Mouse (Mus musculus) kidney, postnatal 0 days (tissue): ENCODE results near the gene Pon1. TPM values are rescaled to one million over a fixed set of nuclear protein-coding genes. Genes with fewer than 3 reads are reported as not detected.
"Not testable (repeated sequence)": the region's sequence is repeated elsewhere in the genome, so short reads cannot be mapped to it uniquely, and the experiment has no call there.

Experiments
- ATAC-seq: fragments of 200-750 bp; cut with Nextera tagmentation; replicated peaks from 2 replicates; pipeline ENCODE4 v1.8.0; 2017; ENCODE audit warnings: low read depth, moderate number of reproducible peaks, moderate TSS enrichment, moderate library complexity; ENCODE audit not compliant: low FRiP score
- DNase-seq: peaks from one replicate; pipeline ENCODE4 v3.0.0-alpha.2; 2016; ENCODE audit warnings: low spot score
- H3K27ac ChIP-seq: fragments of 300-500 bp; sonication (generic); 2 replicates; pipeline ENCODE4 v1.5.1; 2014; ENCODE audit warnings: mild to moderate bottlenecking
- H3K27me3 ChIP-seq: fragments of 300-500 bp; sonication (generic); 2 replicates; pipeline ENCODE4 v1.6.1; 2014; ENCODE audit warnings: low read length, mixed read lengths; ENCODE audit not compliant: insufficient read depth
- H3K36me3 ChIP-seq: fragments of 300-500 bp; sonication (generic); 2 replicates; pipeline ENCODE4 v1.6.1; 2014; ENCODE audit warnings: low read length, mixed read lengths; ENCODE audit not compliant: insufficient read depth
- H3K4me1 ChIP-seq: fragments of 300-500 bp; sonication (generic); replicated peaks from 2 replicates; pipeline ENCODE4 v1.6.1; 2014; ENCODE audit warnings: antibody characterized with exemption, low read length, mixed read lengths; ENCODE audit not compliant: insufficient read depth
- H3K4me2 ChIP-seq: fragments of 300-500 bp; sonication (generic); 2 replicates; pipeline ENCODE4 v1.6.1; 2014; ENCODE audit warnings: mild to moderate bottlenecking, low read length, moderate library complexity, mixed read lengths
- H3K4me3 ChIP-seq: fragments of 300-500 bp; sonication (generic); replicated peaks from 2 replicates; pipeline ENCODE4 v1.5.1; 2014; ENCODE audit warnings: low read depth, low read length
- H3K9ac ChIP-seq: fragments of 300-500 bp; sonication (generic); 2 replicates; pipeline ENCODE4 v1.6.1; 2014; ENCODE audit warnings: low read depth, low read length
- H3K9me3 ChIP-seq: fragments of 300-500 bp; sonication (generic); replicated peaks from 2 replicates; pipeline ENCODE4 v1.6.1; 2016; ENCODE audit warnings: low read length, inconsistent platforms, mixed read lengths
- CTCF ChIP-seq: IDR thresholded peaks from 2 replicates; pipeline ENCODE4 v1.5.1; 2016; ENCODE audit warnings: antibody characterized with exemption, low read depth, mild to moderate bottlenecking, moderate library complexity
- WGBS: fragments of 180-500 bp; shearing (Covaris S2); extraction: QIAGEN DNeasy Blood & Tissue Kit; methylation state at CpG from one replicate; pipeline ENCODE4 v1.1.7; 2014; 5-methylcytosine and 5-hydroxymethylcytosine counted together
- polyA plus RNA-seq: library from polyadenylated mRNA; unstranded; fragments of >200 nt; fragmentation: Nextera tagmentation; extraction: Ambion mirVana; gene quantifications from 2 replicates; pipeline ENCODE4 v1.2.1, GENCODE M21; 2015

Gene Pon1
- polyA plus RNA-seq, 1 experiment from 2014 or later = 0.09 TPM

GRCm38 (mm10) chr6:5230261-5230660 is 36.5 kb upstream of the Pon1 start:
- WGBS = 78% methylated on average over 5 of the region's 5 CpGs
- DNase-seq = no peak
- ATAC-seq = no peak
- H3K9me3 ChIP-seq = no peaks in the 10 kb centered on the region
- no peaks in the 10 kb centered on the region for H3K36me3 ChIP-seq
- no peak for TF ChIP-seq CTCF
- H3K27ac ChIP-seq = no peak overlapping the region
- no peak overlapping the region for H3K4me2 ChIP-seq
- no peak overlapping the region for H3K4me3 ChIP-seq
- H3K4me1 ChIP-seq = no peaks in the 10 kb centered on the region
- no peak overlapping the region for H3K9ac ChIP-seq
- no peaks in the 10 kb centered on the region for H3K27me3 ChIP-seq

GRCm38 (mm10) chr6:5223551-5223950 is 29.8 kb upstream of the Pon1 start:
- DNase-seq, H3K27ac ChIP-seq, H3K9me3 ChIP-seq, H3K4me1 ChIP-seq, ATAC-seq, H3K27me3 ChIP-seq, H3K9ac ChIP-seq, H3K36me3 ChIP-seq, H3K4me2 ChIP-seq, H3K4me3 ChIP-seq: not testable (repeated sequence)
- 84% methylated on average over 2 of the region's 2 CpGs for WGBS

GRCm38 (mm10) chr6:5222080-5222479 is 28.3 kb upstream of the Pon1 start:
- DNase-seq (no peak), ATAC-seq (no peak)
- no peak overlapping the region for H3K4me3 ChIP-seq
- no peaks in the 10 kb centered on the region for H3K36me3 ChIP-seq
- H3K9me3 ChIP-seq = no peaks in the 10 kb centered on the region
- no peak overlapping the region for H3K27ac ChIP-seq
- H3K9ac ChIP-seq = no peak overlapping the region
- H3K4me1 ChIP-seq = no peaks in the 10 kb centered on the region
- TF ChIP-seq CTCF = no peak
- 83% methylated on average over 3 of the region's 3 CpGs for WGBS
- no peak overlapping the region for H3K4me2 ChIP-seq
- H3K27me3 ChIP-seq = no peaks in the 10 kb centered on the region

- no peak for TF ChIP-seq CTCF
- Histone ChIP-seq H3K4me3 (no peak overlapping the region), H3K36me3 (no peaks in the 10 kb centered on the region), H3K4me1 (no peaks in the 10 kb centered on the region), H3K27ac (no peak overlapping the region), H3K4me2 (no peak overlapping the region), H3K9ac (no peak overlapping the region), H3K9me3 (no peaks in the 10 kb centered on the region), H3K27me3 (no peaks in the 10 kb centered on the region)
- no peak for DNase-seq
- WGBS = 94% methylated on average over 4 of the region's 4 CpGs
- ATAC-seq = no peak
Observed at GRCm38 (mm10) chr6:5218190-5218589, 24.4 kb upstream of the Pon1 start.

- Histone ChIP-seq H3K36me3 (no peaks in the 10 kb centered on the region), H3K4me3 (no peak overlapping the region), H3K4me2 (no peak overlapping the region), H3K9ac (no peak overlapping the region), H3K27ac (no peak overlapping the region), H3K4me1 (no peaks in the 10 kb centered on the region), H3K9me3 (no peaks in the 10 kb centered on the region), H3K27me3 (no peaks in the 10 kb centered on the region)
- ATAC-seq (no peak), DNase-seq (no peak)
- WGBS = 59% methylated on average over 2 of the region's 2 CpGs
- no peak for TF ChIP-seq CTCF
Observed at GRCm38 (mm10) chr6:5207817-5208216, 14.1 kb upstream of the Pon1 start.

- Histone ChIP-seq H3K4me3 (no peak overlapping the region), H3K4me1 (no peaks in the 10 kb centered on the region), H3K27me3 (no peaks in the 10 kb centered on the region), H3K4me2 (no peak overlapping the region), H3K9me3 (no peaks in the 10 kb centered on the region), H3K9ac (no peak overlapping the region), H3K27ac (no peak overlapping the region), H3K36me3 (no peaks in the 10 kb centered on the region)
- 77% methylated on average over 3 of the region's 3 CpGs for WGBS
- no peak for TF ChIP-seq CTCF
- DNase-seq = no peak
- ATAC-seq = no peak
Observed at GRCm38 (mm10) chr6:5199916-5200315, 6.2 kb upstream of the Pon1 start.

GRCm38 (mm10) chr6:5199376-5199905 is 5.7 kb upstream of the Pon1 start:
- no peak for TF ChIP-seq CTCF
- Histone ChIP-seq H3K9ac (no peak overlapping the region), H3K4me3 (no peak overlapping the region), H3K27ac (no peak overlapping the region), H3K27me3 (no peaks in the 10 kb centered on the region), H3K4me2 (no peak overlapping the region), H3K4me1 (no peaks in the 10 kb centered on the region), H3K36me3 (no peaks in the 10 kb centered on the region), H3K9me3 (no peaks in the 10 kb centered on the region)
- 87% methylated on average over 8 of the region's 8 CpGs for WGBS
- DNase-seq (no peak), ATAC-seq (no peak)
